Mouse (Mus musculus): ENCODE data around the gene Casp7.

Casp7 gene

DNA sequence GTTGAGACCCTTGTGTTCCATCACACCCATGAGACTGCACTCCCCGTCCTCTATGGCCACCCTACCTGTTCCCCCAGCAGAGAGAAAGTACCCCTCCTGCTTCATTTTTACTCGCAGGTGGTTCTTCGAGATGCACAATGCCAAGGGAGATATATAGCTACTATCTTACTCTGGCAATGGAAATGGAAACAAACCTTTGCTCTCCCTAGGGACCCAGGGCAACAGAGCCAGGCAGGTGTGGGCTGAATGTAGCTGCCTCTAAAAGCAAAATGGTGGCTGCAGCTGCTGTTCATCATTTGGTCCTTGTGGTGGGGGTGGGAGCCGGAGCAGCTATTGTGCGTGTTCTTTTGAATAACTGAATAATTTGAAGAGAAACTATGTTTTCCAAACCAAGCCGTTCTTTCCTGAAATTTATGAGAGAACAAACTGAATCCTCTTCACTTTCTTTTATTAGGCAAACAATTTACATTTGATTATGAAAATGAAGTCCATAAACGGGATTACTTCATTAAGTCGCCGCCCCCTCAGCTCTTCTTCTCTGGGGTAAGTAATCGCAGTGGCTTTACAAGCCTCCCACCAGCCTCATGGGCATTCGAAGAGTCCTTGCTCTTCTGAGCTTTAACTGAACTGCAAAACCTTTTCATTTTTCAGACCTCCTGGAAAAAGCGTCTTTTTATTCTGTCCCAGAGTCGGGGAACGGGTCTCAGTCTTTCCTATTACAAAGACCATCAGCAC lies 73.5 kb downstream of the Casp7 start:
- no peak for DNase-seq (ENCODE audit: low read depth, low spot score)

DNA sequence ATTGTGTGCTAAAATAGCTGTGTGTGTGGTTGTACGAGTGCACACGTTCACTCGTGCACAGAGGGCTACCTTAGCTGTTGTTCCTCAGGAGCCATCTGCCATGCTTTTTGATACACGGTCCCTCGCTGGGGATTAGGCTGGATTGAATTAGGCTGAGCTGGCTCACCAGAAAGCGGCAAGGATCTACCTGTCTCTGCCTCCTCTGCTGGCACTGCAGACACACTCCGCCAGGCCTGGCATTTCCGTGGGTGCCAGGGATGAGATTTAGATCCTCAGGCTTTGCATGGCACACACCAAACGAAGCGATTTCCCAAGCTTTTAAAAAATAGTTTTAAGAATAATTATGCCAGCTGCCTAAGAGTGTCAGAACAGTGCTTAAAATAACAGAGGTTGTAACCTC lies 75.0 kb downstream of the Casp7 start:
- DNase-seq (ENCODE audit: low read depth, low spot score): no peak

DNA sequence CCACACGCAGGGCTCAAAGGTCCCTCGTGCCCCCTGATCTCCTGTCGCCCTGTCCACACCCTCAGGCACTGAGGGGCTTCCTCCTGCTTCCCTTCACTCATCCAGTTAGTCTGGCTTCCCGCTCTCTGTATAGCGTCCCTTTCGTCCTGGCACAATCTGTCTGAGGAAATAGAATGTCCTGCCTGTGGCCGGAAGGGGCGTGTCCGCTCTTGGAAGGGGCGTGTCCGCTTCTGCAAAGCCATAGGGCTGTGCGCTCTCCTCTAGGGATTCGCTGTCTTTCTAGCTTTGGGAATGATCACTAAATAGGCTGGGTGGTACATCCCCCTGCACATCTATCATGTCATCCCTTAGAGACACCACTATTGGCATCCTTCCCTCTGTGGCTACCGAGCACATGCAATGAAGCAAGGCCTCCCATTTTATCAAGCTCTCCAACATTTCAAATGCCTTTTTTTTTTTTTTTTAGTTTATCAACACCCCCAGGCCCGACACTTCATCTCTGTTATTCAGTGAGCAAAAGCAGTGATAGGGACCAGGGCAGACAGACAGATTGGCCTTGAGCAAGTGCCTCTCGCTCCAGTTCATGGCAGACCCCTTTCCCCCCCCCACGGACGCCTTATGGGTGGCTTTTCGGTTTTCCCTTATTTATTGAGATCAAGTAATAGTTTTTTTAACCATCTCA lies 78.1 kb downstream of the Casp7 start:
- peak; percentile 87 for DNase-seq (ENCODE audit: low read depth, low spot score)

DNA sequence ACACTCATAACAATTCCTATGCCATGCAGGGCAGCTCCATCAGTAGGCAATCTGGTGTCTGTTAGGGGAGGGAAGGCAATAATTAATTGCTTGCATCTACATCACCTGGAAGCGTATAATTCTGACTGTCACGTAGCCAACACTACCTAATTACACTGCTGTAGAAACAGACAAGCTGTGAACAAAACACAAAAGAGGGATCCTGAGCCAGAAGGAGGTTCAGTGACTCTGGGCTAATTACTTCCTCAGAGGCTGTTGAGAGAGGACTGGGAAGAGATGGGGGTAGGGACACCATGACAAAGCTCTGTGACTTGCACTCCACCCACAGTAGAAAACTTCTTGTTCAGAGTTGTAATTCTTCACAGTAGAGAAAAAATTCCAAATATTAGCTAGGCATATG lies 79.6 kb downstream of the Casp7 start:
- DNase-seq (ENCODE audit: low read depth, low spot score): no peak

DNA sequence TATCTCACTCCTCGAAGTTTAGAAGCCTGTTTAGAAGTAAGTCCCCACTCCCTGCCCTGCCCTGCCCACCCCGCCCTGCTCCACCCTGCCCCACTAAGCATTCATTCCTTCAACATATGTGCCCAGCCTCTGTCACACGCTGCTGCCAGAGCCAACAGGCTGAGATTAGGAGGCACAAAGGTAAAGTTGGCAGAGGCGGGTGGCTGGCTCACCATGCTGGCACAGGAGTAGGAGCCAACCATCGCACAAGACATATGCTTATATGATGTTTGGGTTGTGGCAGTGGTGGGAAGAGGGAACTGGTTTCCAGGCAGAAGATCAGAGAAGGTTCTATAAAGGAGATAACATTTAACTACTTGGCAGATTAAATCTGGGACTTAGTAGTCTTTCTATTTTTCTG lies 80.3 kb downstream of the Casp7 start:
- no peak for DNase-seq (ENCODE audit: low read depth, low spot score)

DNA sequence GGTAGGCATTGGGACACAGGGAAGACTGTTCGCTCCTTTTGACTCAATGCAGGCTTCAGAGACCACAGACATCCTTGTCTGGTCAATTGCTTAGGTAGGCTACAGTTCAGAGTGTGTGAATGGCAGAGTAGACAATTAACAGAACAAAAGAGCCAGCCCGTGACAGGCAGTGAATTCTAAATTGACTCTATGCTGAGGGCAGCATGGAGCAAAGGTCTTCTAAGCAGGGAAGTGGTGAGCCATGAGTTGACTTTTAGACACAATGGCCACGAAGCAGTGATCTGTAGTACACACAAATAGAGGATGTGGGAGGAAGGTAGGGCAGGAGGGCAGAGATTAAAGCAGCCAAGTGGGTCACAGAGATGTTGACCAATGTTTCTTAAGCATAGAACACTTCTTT lies 80.9 kb downstream of the Casp7 start:
- peak; percentile 28 for DNase-seq (ENCODE audit: low read depth, low spot score)

DNA sequence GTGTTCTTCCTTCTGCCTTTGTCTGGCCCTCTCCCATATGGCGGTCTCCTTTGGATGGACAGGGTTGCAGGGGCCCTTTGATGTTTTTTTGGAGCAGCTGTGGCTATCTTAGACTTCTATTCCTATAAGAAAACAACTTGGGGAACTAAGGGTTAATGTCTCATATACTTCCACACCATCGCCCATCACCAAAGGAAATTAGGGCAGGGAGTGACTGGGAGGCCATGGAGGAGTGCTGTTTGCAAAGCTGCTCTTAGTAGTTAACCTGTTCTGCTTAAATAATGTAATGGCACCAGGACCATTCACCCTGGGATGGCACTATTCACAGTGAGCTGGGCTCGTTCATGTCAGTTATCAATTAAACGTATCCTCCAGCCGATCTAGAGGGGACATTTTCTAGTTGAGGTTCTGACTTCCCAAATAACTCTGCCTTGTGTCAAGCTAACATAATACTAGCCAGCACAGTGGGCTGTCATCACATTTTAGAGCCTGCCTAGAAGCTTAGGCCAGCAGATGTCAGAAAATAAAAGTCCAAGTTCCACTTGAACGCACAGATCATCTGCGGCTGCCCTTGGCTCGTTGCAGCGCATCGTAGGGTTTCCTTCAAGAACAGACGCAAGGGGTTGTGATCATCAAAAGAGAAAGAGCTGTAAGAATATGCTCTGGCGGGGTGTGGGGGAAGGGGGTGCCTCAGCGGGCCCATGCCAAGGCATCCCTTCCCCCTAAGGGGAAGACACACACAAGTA lies 87.9 kb downstream of the Casp7 start:
- no peak for DNase-seq (ENCODE audit: low read depth, low spot score)

DNA sequence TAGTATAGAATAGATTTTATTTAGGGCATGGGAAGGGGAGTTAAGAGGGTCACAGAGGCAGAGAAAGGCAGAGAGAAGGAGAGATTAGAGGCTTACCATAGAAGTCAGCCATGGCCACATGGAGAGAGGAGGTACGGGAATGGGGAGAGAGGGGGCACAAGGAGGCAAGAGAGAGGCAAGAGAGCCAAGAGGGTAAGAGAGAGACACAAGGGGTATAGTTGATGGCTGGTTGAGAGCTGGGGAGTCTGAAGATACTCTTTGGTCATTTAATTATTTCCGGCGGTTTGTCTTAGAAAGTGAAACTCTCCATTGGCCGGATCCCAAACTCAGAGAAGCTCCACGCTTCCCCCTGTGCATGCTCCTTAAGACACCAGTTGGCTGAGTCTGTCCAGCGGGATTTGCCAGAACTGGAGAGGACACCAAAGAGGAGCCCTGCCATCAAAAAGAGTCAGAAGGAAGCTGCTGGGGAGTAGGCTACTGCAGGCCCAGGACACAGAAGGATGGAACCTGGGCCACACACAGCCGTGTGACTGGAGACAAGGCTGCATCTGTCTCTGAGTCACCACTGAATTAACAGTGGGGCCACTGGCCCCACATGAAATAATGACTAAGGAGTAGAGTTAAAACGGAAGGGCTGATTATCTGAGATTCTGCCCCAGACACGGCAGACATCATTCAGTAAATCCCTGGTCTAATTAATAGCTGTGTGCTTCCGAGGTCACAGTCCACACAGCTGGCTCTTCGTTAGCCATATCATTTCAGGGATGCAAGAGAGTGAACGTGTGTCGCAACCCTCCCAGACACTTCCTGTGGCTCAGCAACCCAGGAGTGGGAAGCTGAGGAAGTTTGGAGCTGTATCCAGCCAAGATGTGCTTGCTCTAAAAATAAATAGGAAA lies 88.7 kb downstream of the Casp7 start:
- no peak for DNase-seq (ENCODE audit: low read depth, low spot score)

DNA sequence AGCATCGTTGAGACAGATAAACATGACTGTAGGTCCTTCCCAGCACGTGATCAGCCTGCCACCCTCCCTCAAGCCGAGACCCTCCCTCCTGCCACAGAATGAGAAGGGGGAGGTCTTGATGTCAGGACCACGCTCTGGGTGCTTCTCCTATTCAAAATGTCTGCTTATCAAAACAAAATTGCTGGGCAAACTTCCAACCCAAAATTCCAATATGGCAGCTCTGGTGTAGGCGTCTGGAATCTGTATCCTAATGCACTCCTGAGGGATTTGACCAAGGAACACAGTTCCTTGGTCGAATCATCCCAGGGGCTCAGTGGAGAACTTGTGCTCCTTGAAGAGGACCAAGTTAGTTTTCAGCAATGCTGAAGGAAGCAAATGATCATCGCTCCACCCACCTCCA lies 90.0 kb downstream of the Casp7 start:
- no peak for DNase-seq (ENCODE audit: low read depth, low spot score)

DNA sequence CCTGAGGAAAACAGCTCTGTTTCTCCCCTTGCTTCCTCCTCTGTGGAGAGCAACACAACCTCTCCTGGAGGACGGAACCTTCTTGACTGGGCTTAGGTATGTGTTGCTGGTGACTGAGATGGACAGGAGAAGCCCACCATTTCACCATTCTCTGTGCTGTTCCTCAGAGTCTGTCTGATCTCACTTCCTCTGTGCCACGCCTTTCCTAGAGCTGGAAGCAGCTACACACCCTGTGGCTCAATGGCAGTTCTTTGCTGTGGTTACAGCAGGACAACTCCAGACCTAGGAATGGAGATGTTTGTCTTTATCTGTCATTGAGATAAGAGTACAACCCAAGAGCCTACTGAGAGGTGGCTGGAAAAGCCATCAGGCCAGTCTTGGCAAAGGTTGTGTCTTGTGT lies 90.4 kb downstream of the Casp7 start:
- DNase-seq (ENCODE audit: low read depth, low spot score): no peak

DNA sequence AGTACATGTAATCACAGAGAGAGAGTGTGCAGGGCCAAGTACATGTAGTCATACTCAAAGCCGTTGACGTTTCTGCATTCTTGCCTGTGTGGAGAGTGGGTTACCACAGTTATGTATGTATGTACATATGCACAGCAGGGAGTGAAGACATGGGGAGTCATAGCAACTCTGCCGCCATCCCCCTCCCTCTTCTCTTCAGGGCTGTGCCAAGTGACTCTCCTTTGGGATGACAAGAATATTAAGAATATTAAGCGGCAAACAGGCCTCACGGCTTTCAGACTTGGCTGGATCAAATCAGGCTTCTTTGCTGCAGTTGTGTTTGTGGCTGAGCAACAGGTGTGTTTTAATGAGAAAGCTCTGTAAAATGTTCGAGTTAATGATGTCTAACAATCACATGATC lies 92.7 kb downstream of the Casp7 start:
- no peak for DNase-seq (ENCODE audit: low read depth, low spot score)

All from ZHBTc4 (cell line).